ENCODE assay signal across 8 mouse cellular contexts in genomic region chr5:113162699-113163098, GRCm38 (mm10). TPM values are rescaled to one million over a fixed set of nuclear protein-coding genes. Genes with fewer than 3 reads are reported as not detected.
DNase-seq lines count a peak whose midpoint lies in the region; ATAC-seq and TF ChIP-seq lines count a peak whose summit lies in the region.

No protein-coding gene starts in this region.

- peak; percentile 44 for DNase-seq in lung, embryonic 14.5 days
- DNase-seq in lung, postnatal 10 days, result no peak
- no peak for DNase-seq in forebrain, embryonic 10.5 days (ENCODE audit: extremely low spot score, low spot score)
- DNase-seq in limb, embryonic 11.5 days (ENCODE audit: low spot score), result no peak
- no peak for DNase-seq in right cerebral cortex, postnatal 25 days
- DNase-seq in layer of hippocampus, adult 9-11 months, result no peak
- no peak for DNase-seq in adrenal gland, postnatal 25 days

- no peak for TF ChIP-seq CTCF in lung, embryonic 14.5 days (IDR thresholded peaks at IDR 0.05; ENCODE audit: low read depth)

- H3K27me3 ChIP-seq in lung, embryonic 14.5 days (ENCODE audit: insufficient read depth, low read length), result no peaks in the 10 kb centered on the region
- H3K27me3 ChIP-seq in forebrain, embryonic 10.5 days (ENCODE audit: poor library complexity, severe bottlenecking), result peaks cover 8% of the 10 kb centered on the region; the same call in 1 of the 2 replicates
- no peaks in the 10 kb centered on the region for H3K27me3 ChIP-seq in limb, embryonic 11.5 days (ENCODE audit: control insufficient read depth, insufficient read depth, low read length)
- H3K27me3 ChIP-seq in neural tube, embryonic 14.5 days (ENCODE audit: control insufficient read depth, insufficient read depth, low read length), result no peaks in the 10 kb centered on the region

- H3K9me3 ChIP-seq in lung, embryonic 14.5 days (ENCODE audit: low read depth, low read length), result no peaks in the 10 kb centered on the region
- no peaks in the 10 kb centered on the region for H3K9me3 ChIP-seq in forebrain, embryonic 10.5 days
- H3K9me3 ChIP-seq in limb, embryonic 11.5 days (ENCODE audit: control insufficient read depth, low read length), result no peaks in the 10 kb centered on the region
- H3K9me3 ChIP-seq in neural tube, embryonic 14.5 days (ENCODE audit: control insufficient read depth, low read length), result no peaks in the 10 kb centered on the region

- peak overlapping the region; percentile 79 for H3K4me2 ChIP-seq in lung, embryonic 14.5 days
- peak overlapping the region; percentile 61 for H3K4me2 ChIP-seq in limb, embryonic 11.5 days (ENCODE audit: low read depth, severe bottlenecking)
- peak overlapping the region; percentile 39 for H3K4me2 ChIP-seq in neural tube, embryonic 14.5 days (ENCODE audit: low read depth, low read length)

- WGBS in lung, embryonic 14.5 days, result 6% methylated on average over 9 of the region's 9 CpGs
- WGBS in forebrain, embryonic 10.5 days, result 26% methylated on average over 9 of the region's 9 CpGs
- 11% methylated on average over 7 of the region's 9 CpGs for WGBS in limb, embryonic 11.5 days
- 15% methylated on average over 9 of the region's 9 CpGs for WGBS in neural tube, embryonic 14.5 days

- H3K4me3 ChIP-seq in lung, embryonic 14.5 days (ENCODE audit: low read depth, low read length), result peak overlapping the region; percentile 32
- H3K4me3 ChIP-seq in forebrain, embryonic 10.5 days, result peak overlapping the region; percentile 31
- peak overlapping the region; percentile 21 for H3K4me3 ChIP-seq in limb, embryonic 11.5 days (ENCODE audit: low read depth, low read length)
- no peak overlapping the region for H3K4me3 ChIP-seq in neural tube, embryonic 14.5 days (ENCODE audit: low read depth, low read length)

- no peak overlapping the region for H3K27ac ChIP-seq in lung, embryonic 14.5 days (ENCODE audit: low read depth)
- H3K27ac ChIP-seq in forebrain, embryonic 10.5 days, result peak overlapping the region; percentile 56; the same call in 1 of the 2 replicates
- H3K27ac ChIP-seq in limb, embryonic 11.5 days (replicated peaks; ENCODE audit: low read depth, low read length), result no peak overlapping the region
- no peak overlapping the region for H3K27ac ChIP-seq in neural tube, embryonic 14.5 days (ENCODE audit: low read depth, low read length)

- peaks cover 21% of the 10 kb centered on the region for H3K4me1 ChIP-seq in lung, embryonic 14.5 days (ENCODE audit: insufficient read depth)
- H3K4me1 ChIP-seq in forebrain, embryonic 10.5 days, result peaks cover 81% of the 10 kb centered on the region
- peaks cover 20% of the 10 kb centered on the region for H3K4me1 ChIP-seq in limb, embryonic 11.5 days (ENCODE audit: control insufficient read depth, insufficient read depth, low read length)
- H3K4me1 ChIP-seq in neural tube, embryonic 14.5 days (ENCODE audit: control insufficient read depth, insufficient read depth, low read length), result peaks cover 7% of the 10 kb centered on the region

- no peaks in the 10 kb centered on the region for H3K36me3 ChIP-seq in lung, embryonic 14.5 days (ENCODE audit: insufficient read depth)
- no peaks in the 10 kb centered on the region for H3K36me3 ChIP-seq in forebrain, embryonic 10.5 days (replicated peaks)
- H3K36me3 ChIP-seq in limb, embryonic 11.5 days (ENCODE audit: control insufficient read depth, insufficient read depth, low read length), result no peaks in the 10 kb centered on the region
- no peaks in the 10 kb centered on the region for H3K36me3 ChIP-seq in neural tube, embryonic 14.5 days (ENCODE audit: control insufficient read depth, insufficient read depth, low read length)

- peak overlapping the region; percentile 32 for H3K9ac ChIP-seq in lung, embryonic 14.5 days
- H3K9ac ChIP-seq in limb, embryonic 11.5 days (ENCODE audit: low read length), result peak overlapping the region; percentile 17; the same call in 1 of the 2 replicates
- no peak overlapping the region for H3K9ac ChIP-seq in neural tube, embryonic 14.5 days (replicated peaks; ENCODE audit: low read depth, low read length)

- peak; percentile 10; the same call in 1 of the 2 replicates for ATAC-seq in lung, embryonic 14.5 days (ENCODE audit: insufficient read depth)
- no peak for ATAC-seq in limb, embryonic 11.5 days (ENCODE audit: insufficient number of reproducible peaks, low FRiP score, low TSS enrichment, low read depth)
- ATAC-seq in neural tube, embryonic 14.5 days (ENCODE audit: low read depth), result no peak

RNA-seq across cellular contexts. Expression of gene 2900026A02Rik, which starts 58.3 kb away (rescaled TPM):
- 6.9 TPM in 2 replicates for polyA plus RNA-seq in lung, embryonic 14.5 days (2014; fragmentation: Nextera tagmentation; extraction: Ambion mirVana)
- polyA plus RNA-seq in forebrain, embryonic 10.5 days (2016; fragmentation: Nextera tagmentation; extraction: Ambion mirVana), result 4.4 and 4.5 TPM in 2 replicates
- polyA plus RNA-seq in limb, embryonic 11.5 days (2014; fragmentation: Nextera tagmentation; extraction: Ambion mirVana), result 1.3 and 1.7 TPM in 2 replicates
- polyA plus RNA-seq in neural tube, embryonic 14.5 days (2014; fragmentation: Nextera tagmentation; extraction: Ambion mirVana), result 2.1 and 2.5 TPM in 2 replicates
- 12.6 and 17.8 TPM in 2 replicates for total RNA-seq in adrenal gland, postnatal 25 days (2021)
